Mouse (Mus musculus): Measurements from ENCODE around the gene Tomm5. TPM values are rescaled to one million over a fixed set of nuclear protein-coding genes. Genes with fewer than 3 reads are reported as not detected.
"Not testable (repeated sequence)": the region's sequence is repeated elsewhere in the genome, so short reads cannot be mapped to it uniquely, and the experiment has no call there.

The Tomm5 gene
- polyA plus RNA-seq, 1 experiment from 2014 or later, result 237 TPM

GRCm38 (mm10) chr4:45106409-45106808 lies 1.5 kb downstream of the Tomm5 start:
- peak overlapping the region; percentile 99 for H3K4me3 ChIP-seq
- H3K9ac ChIP-seq, result peak overlapping the region; percentile 98; the same call in 1 of the 2 replicates
- no peaks in the 10 kb centered on the region for H3K9me3 ChIP-seq (replicated peaks)
- H3K4me1 ChIP-seq (replicated peaks), result peaks cover 18% of the 10 kb centered on the region
- peak overlapping the region; percentile 78 for H3K4me2 ChIP-seq
- 75% methylated on average over 5 of the region's 5 CpGs for WGBS
- H3K27ac ChIP-seq, result no peak overlapping the region
- H3K36me3 ChIP-seq, result peaks cover 36% of the 10 kb centered on the region
- ATAC-seq (replicated peaks; ENCODE audit: insufficient number of reproducible peaks, insufficient read depth, low FRiP score, low read depth), result no peak
- no peaks in the 10 kb centered on the region for H3K27me3 ChIP-seq

DNA sequence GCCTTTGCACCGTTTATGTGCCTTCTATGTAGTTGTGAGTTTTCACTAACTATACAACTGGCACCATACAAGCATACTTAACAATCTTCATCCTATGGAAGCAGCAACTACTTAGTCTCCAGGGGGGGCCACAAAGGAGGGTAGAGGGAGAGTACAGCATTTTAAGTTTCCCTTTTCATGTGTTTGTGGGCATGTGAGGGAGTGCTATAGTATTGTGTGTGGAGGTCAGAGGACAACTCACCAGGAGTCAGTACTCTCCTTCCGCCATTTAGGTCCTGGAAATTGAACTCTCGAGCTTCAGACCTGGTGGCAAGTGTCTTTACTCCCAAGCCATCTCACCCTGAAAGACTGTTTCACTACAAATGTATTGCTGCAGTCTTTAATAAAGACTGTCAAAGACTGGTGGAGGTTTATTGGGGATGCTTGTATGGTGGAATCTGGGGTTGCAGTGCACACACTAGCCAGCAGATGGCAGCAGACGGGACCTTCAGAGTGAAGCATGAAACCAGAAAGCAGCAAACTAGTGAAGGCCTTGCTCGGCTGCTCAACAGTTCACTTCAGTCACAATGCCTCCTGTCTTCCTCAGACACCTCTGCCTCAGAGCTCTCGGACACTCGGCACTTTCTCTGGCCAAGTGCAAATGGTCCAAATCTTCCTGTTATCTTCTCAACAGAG lies 10.6 kb downstream of the Tomm5 start:
- Histone ChIP-seq H3K4me1 (replicated peaks) (no peaks in the 10 kb centered on the region), H3K27me3 (no peaks in the 10 kb centered on the region), H3K4me3 (no peak overlapping the region), H3K27ac (no peak overlapping the region), H3K36me3 (peaks cover 3% of the 10 kb centered on the region; the same call in 1 of the 2 replicates), H3K4me2 (no peak overlapping the region), H3K9me3 (replicated peaks) (no peaks in the 10 kb centered on the region), H3K9ac (no peak overlapping the region)
- ATAC-seq (replicated peaks; ENCODE audit: insufficient number of reproducible peaks, insufficient read depth, low FRiP score, low read depth), result no peak
- WGBS, result 23% methylated on average over 7 of the region's 7 CpGs

- Histone ChIP-seq H3K36me3 (no peaks in the 10 kb centered on the region), H3K4me1 (replicated peaks) (peaks cover 22% of the 10 kb centered on the region), H3K4me3 (peak overlapping the region; percentile 98), H3K27me3 (no peaks in the 10 kb centered on the region), H3K4me2 (peak overlapping the region; percentile 91), H3K9me3 (replicated peaks) (no peaks in the 10 kb centered on the region), H3K9ac (0 out of 2 replicates have a peak overlapping the region, but pooled peaks have one; percentile 31), H3K27ac (peak overlapping the region; percentile 80)
- ATAC-seq (replicated peaks; ENCODE audit: insufficient number of reproducible peaks, insufficient read depth, low FRiP score, low read depth), result no peak
- WGBS, result 38% methylated on average over 8 of the region's 8 CpGs
Observed at GRCm38 (mm10) chr4:45084895-45085290, 23.0 kb downstream of the Tomm5 start.

DNA sequence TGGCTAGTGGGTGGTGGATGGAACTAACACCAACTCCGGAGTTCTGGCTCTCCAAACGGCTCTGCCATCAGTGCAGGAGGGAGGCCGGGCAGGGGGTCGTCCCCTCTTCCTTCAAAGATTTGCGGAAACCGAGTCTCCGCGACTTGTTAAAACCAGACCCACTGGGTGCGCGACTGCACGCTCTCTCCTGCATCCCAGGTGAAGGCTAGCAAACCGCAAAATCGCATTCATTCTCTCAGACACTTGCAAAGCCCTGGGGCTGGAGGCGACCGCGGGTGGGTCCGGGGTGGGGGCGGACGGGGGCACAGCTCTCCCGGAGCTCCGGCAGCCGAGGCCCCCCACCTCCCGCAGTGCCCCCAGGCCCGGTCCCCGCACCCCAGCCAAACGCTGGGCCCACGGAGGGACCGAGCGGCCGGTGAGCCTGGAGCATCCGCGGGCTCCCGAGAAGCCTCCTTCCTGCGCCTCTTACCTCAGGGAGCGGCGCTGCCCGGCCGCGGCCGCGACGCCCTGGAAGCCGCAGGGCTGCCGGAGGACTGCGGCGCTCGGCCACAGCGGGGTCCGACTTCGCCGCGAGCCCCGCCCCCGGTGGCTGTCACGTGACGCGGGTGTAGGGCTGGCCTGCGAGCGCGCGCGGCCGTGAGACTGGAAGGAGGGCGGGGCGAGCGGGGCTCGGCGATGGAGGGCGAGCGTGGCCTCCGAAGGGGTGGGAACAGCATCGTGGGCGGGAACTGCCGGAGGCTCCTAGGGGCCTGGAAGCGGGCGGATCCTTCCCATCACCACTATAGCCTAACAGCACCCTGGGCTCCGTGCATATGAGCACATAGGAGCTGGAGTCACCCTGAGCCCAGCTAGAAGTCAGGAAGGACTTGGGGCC lies 23.7 kb downstream of the Tomm5 start, which contains the start of gene Fbxo10:
TSS of gene Fbxo10 (minus strand) at position 584 of the 874 bp plus-strand sequence.
- Histone ChIP-seq H3K4me2 (peak within 1 kb of the TSS; percentile 91), H3K4me1 (replicated peaks) (peaks cover 22% of the 10 kb centered on the region), H3K4me3 (peak within 1 kb of the TSS; percentile 98), H3K27ac (peak within 1 kb of the TSS; percentile 89), H3K9ac (peak within 1 kb of the TSS; percentile 99), H3K36me3 (no peaks in the 10 kb centered on the region), H3K27me3 (no peaks in the 10 kb centered on the region), H3K9me3 (replicated peaks) (no peaks in the 10 kb centered on the region)
- under 1% methylated on average over 77 of the region's 77 CpGs for WGBS
- peak; percentile 93 for ATAC-seq (replicated peaks; ENCODE audit: insufficient number of reproducible peaks, insufficient read depth, low FRiP score, low read depth)

DNA sequence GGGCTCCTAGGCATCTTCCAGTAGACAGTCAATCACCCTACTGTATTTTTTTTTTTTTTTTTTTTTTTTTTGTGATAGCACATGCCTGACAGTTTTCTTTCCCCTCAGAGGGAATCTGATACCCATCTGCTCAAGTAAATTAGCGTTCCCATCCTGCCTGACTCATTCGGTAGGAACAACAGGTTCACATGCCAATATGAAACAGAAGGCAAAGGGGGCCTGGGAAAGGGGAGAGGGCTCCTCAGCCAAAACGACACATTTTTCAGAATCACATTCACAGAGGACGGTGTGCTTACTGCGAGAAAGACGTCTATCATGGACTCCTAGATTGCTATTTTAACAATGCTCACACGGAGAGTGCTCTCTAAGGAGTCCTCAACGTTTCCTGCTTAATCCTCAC lies 24.4 kb downstream of the Tomm5 start:
- no peaks in the 10 kb centered on the region for H3K27me3 ChIP-seq
- WGBS, result 2% methylated on average over 8 of the region's 8 CpGs
- peak overlapping the region; percentile 99 for H3K9ac ChIP-seq

DNA sequence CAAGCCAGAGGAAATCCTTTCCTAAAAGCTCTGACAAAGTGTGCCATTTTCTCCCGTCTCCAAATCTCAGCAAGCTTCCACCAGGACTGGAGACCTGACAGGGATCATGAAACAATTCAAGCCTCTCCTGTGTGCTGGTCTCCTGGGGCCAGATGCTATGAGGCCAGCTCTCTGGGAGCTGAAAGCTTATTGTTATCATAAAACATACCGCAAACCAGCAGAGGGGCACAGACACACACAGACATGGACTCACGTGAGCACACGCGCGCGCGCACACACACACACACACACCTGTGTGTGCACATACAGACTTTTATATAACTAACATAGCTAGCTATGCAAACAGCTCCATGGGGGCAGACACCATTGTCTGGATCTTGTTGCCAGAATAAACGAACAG lies 25.0 kb downstream of the Tomm5 start:
- Histone ChIP-seq H3K4me1 (replicated peaks) (peaks cover 22% of the 10 kb centered on the region), H3K27me3 (no peaks in the 10 kb centered on the region), H3K36me3 (peaks cover 4% of the 10 kb centered on the region; the same call in 1 of the 2 replicates), H3K4me3 (peak overlapping the region; percentile 98), H3K9me3 (replicated peaks) (no peaks in the 10 kb centered on the region), H3K9ac (peak overlapping the region; percentile 33; the same call in 1 of the 2 replicates), H3K4me2 (peak overlapping the region; percentile 91), H3K27ac (peak overlapping the region; percentile 89)
- WGBS, result 65% methylated on average over 9 of the region's 9 CpGs
- ATAC-seq (replicated peaks; ENCODE audit: insufficient number of reproducible peaks, insufficient read depth, low FRiP score, low read depth), result no peak

More for the DNA sequence above, 24.4 kb downstream of the Tomm5 start:
- H3K4me2 ChIP-seq, result peak overlapping the region; percentile 91
- peak overlapping the region; percentile 89 for H3K27ac ChIP-seq
- H3K9me3 ChIP-seq (replicated peaks), result no peaks in the 10 kb centered on the region
- peaks cover 4% of the 10 kb centered on the region; the same call in 1 of the 2 replicates for H3K36me3 ChIP-seq
- H3K4me3 ChIP-seq, result peak overlapping the region; percentile 98
- no peak for ATAC-seq (replicated peaks; ENCODE audit: insufficient number of reproducible peaks, insufficient read depth, low FRiP score, low read depth)
- peaks cover 22% of the 10 kb centered on the region for H3K4me1 ChIP-seq (replicated peaks)

DNA sequence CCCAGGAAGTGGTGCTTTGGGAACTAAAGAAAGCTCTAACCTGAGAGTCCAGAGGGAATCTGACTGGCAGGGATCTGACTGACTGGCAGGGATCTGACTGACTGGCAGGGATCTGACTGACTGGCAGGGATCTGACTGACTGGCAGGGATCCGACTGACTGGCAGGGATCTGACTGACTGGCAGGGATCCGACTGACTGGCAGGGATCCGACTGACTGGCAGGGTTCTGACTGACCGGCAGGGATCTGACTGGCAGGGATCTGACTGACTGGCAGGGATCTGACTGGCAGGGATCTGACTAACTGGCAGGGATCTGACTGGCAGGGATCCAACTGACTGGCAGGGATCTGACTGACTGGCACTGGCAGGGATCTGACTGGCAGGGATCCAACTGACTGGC lies 26.9 kb downstream of the Tomm5 start:
- not testable (repeated sequence) for H3K9ac ChIP-seq; H3K4me3 ChIP-seq; ATAC-seq (replicated peaks; ENCODE audit: insufficient number of reproducible peaks, insufficient read depth, low FRiP score, low read depth); H3K9me3 ChIP-seq (replicated peaks); H3K27me3 ChIP-seq; H3K4me2 ChIP-seq; H3K36me3 ChIP-seq; H3K27ac ChIP-seq
- 90% methylated on average over 4 of the region's 4 CpGs for WGBS
- H3K4me1 ChIP-seq (replicated peaks), result peaks cover 22% of the 10 kb centered on the region

DNA sequence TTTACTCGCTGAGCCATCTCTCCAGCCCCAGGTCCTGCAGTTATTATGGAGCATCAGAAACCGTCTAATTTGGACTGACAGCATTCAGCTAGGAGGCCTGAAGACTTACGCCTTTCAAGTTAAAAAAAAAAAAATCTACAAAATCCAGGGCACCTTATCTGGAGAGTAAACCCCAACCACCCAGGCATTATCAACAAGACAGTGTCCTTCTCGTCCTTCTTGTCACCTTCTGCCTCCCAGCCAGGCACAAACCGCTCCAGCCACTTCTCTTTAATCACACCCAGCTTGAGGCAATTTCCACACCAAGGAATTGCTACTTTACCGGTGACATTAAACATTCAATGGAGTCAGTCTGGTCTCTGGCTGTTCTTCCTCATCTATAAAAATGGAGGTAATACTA lies 34.4 kb downstream of the Tomm5 start:
- 63% methylated on average over 6 of the region's 6 CpGs for WGBS

DNA sequence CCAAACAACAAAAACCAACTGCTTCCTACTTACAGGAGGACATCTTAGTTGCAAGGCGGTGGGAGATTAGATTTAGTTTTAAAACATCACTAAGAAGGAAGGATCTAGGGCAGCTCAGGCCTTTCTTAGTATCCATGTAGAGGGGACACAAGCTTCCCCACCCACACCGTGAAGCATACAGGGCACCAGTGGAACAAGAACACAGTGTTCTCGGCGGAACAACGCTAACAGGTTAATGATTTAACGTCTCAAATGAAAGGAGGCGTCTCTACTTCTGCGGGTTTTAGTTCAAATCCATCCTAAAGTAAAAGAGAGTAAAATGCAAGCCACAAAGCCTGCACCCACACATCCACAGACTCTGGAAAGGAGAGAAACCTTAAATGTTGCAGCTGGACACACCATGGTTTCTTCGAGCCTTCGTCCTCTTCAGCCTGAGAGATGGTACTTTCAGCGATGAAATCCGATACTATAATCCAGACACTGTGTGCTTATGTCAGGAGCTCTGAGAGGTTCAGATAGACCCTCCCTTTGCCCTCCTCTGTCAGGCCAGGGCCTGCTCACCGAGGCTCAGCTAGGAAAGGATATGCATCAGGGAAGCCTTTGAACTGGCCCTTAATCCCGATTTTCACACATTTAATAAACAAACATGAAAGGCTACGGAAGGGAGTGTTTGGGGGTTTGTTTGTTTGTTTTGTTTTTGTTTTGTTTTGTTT lies 35.5 kb downstream of the Tomm5 start:
- Histone ChIP-seq H3K27ac (no peak overlapping the region), H3K4me1 (replicated peaks) (peaks cover 11% of the 10 kb centered on the region), H3K4me2 (no peak overlapping the region), H3K9ac (no peak overlapping the region), H3K36me3 (0 out of 2 replicates have a peak, but pooled peaks cover 3% of the 10 kb centered on the region), H3K4me3 (no peak overlapping the region), H3K27me3 (no peaks in the 10 kb centered on the region), H3K9me3 (replicated peaks) (no peaks in the 10 kb centered on the region)
- ATAC-seq (replicated peaks; ENCODE audit: insufficient number of reproducible peaks, insufficient read depth, low FRiP score, low read depth), result no peak
- 72% methylated on average over 15 of the region's 15 CpGs for WGBS

More for the DNA sequence above, 34.4 kb downstream of the Tomm5 start:
- Histone ChIP-seq H3K9me3 (replicated peaks) (no peaks in the 10 kb centered on the region), H3K27me3 (no peaks in the 10 kb centered on the region), H3K36me3 (0 out of 2 replicates have a peak, but pooled peaks cover 4% of the 10 kb centered on the region), H3K4me2 (no peak overlapping the region), H3K9ac (no peak overlapping the region), H3K27ac (no peak overlapping the region), H3K4me1 (replicated peaks) (peaks cover 11% of the 10 kb centered on the region), H3K4me3 (no peak overlapping the region)
- no peak for ATAC-seq (replicated peaks; ENCODE audit: insufficient number of reproducible peaks, insufficient read depth, low FRiP score, low read depth)

- Histone ChIP-seq H3K4me2 (no peak overlapping the region), H3K9me3 (replicated peaks) (no peaks in the 10 kb centered on the region), H3K4me1 (replicated peaks) (peaks cover 11% of the 10 kb centered on the region; the same call in 1 of the 2 replicates), H3K4me3 (no peak overlapping the region), H3K36me3 (0 out of 2 replicates have a peak, but pooled peaks cover 3% of the 10 kb centered on the region), H3K27ac (no peak overlapping the region), H3K9ac (no peak overlapping the region), H3K27me3 (no peaks in the 10 kb centered on the region)
- 82% methylated on average over 4 of the region's 4 CpGs for WGBS
- ATAC-seq (replicated peaks; ENCODE audit: insufficient number of reproducible peaks, insufficient read depth, low FRiP score, low read depth), result no peak
Observed at GRCm38 (mm10) chr4:45067742-45068141, 40.2 kb downstream of the Tomm5 start.

Data from heart, embryonic 15.5 days (tissue).